Mouse (Mus musculus): ENCODE measurements around the gene Ube2k.

- TF ChIP-seq POLR2A (IDR thresholded peaks at IDR 0.05; ENCODE audit: borderline replicate concordance, extremely low read depth, insufficient read depth, insufficient read length, poor library complexity, severe bottlenecking) (no peak), CTCF (IDR thresholded peaks at IDR 0.05; ENCODE audit: borderline replicate concordance, extremely low read depth, insufficient read depth, insufficient read length) (no peak)
Measured at GRCm38 (mm10) chr5:65487381-65487780, 49.7 kb upstream of the Ube2k start.

All from brain, embryonic 14.5 days (tissue).